Mouse (Mus musculus) brown adipose tissue, adult 24 weeks (tissue): ENCODE data around the gene Stard5. TPM values are rescaled to one million over a fixed set of nuclear protein-coding genes. Genes with fewer than 3 reads are reported as not detected.

ENCODE experiments used
- H3K27ac ChIP-seq: fragments of 200-500 bp; replicated peaks from 2 replicates; pipeline ENCODE4 v1.5.1; 2012; ENCODE audit warnings: low read depth, mild to moderate bottlenecking, low read length
- H3K4me1 ChIP-seq: fragments of 200-500 bp; 2 replicates; pipeline ENCODE4 v1.6.1; 2012; ENCODE audit warnings: low read length, mixed read lengths; ENCODE audit not compliant: control insufficient read depth, insufficient read depth, insufficient read length
- H3K4me3 ChIP-seq: fragments of 200-500 bp; 2 replicates; pipeline ENCODE4 v1.5.1; 2012; ENCODE audit warnings: low read depth, mild to moderate bottlenecking, low read length, moderate library complexity; ENCODE audit not compliant: insufficient read depth
- polyA plus RNA-seq: library from polyadenylated mRNA; stranded (reverse); fragments of >200 nt; gene quantifications from 2 replicates; pipeline ENCODE4 v1.2.4, GENCODE M21; 2012; ENCODE audit not compliant: missing spikeins, insufficient read depth, insufficient read length

The Stard5 gene
- polyA plus RNA-seq: 19.6 and 23.4 TPM in 2 replicates

DNA sequence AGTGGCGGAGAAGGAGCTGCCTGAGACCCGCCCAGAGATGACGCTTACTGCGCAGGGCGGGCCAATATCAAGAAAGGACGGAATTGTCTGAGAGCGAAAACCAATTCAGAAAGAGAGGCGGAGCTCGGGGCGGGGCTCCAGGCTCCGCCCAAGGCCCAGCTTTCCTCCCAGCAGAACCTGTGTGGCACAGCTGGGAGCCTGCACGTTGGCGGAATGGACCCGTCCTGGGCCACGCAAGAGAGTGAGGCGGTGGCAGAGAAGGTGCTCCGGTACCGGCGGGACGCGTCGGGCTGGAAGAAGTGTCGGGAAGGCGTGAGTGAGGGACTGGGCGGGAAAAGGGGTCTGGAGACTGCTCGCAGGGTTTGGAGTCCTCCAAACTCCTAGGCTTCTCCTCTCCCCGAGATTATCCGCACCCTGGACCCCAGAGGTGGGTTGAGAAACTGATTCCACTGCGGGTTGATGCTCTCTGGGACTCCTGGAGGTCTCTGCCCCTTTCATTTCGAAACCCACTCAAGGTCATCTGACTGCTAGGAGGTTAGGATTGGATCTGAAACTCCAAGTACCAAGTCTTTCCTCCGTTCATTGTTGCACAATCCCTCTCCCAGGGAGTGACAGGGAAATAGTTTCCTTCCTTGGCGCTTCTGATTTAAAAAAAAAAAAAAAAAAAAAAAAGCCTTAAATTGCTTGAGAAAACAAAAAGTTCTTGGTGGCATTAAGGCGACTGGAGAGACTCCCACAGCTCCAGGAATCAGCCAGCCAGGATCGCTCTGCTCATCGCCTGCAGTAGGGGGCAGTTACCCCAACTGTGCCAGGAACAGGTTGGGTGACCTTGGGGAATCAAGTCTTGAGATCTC, at the start of gene Stard5:
Gene Stard5, plus strand, starts transcription at position 132 of the 854 bp plus-strand sequence.
- peak within 1 kb of the TSS; percentile 78 for H3K4me3 ChIP-seq
- H3K4me1 ChIP-seq: peaks cover 7% of the 10 kb centered on the region
- peak within 1 kb of the TSS; percentile 81 for H3K27ac ChIP-seq

DNA sequence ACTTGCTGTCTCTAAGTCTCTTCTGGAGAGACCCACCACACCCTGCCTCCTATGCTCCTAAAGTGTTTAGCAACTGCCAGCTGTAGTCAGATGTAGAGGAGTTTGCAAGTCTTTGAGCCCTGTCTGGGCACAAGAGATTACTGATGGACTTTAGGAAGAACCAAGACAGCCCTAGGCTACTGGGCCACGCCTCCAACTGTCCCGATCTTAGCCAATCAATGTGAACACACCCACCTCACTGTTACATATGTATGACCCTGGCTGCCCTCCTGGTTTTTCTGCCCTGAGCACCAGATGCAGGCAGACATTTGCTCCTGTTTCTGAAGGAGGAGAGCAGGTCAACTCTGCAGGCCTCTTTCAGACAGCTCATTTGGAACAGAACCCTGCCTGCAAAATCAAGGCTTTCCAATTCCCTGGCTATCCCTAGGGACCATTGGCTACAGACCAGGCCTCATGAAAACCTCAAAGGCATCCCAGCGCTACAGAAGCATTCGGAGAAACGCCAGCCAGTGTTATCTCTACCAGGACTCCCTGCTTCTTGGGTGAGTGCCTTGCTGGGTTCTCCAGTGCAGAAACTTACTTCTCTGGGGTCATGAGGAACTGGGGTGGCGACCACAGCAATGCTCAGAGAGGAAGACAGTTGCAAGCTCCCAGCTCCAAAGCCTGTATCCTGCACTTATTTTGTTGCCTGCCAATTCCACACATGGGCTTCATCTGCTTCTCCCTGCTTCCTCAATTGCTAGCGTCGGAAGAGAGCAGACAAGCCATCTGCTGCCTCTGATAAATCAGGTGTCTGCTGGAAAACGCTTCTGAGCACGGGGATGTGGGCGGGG, 46.9 kb upstream of the Stard5 start, which contains the start of gene Tmc3:
Gene Tmc3, plus strand, starts transcription at position 289 of the 833 bp plus-strand sequence.
- H3K4me1 ChIP-seq: peaks cover 3% of the 10 kb centered on the region; the same call in 1 of the 2 replicates
- no peak within 1 kb of the TSS for H3K4me3 ChIP-seq
- H3K27ac ChIP-seq: no peak within 1 kb of the TSS

DNA sequence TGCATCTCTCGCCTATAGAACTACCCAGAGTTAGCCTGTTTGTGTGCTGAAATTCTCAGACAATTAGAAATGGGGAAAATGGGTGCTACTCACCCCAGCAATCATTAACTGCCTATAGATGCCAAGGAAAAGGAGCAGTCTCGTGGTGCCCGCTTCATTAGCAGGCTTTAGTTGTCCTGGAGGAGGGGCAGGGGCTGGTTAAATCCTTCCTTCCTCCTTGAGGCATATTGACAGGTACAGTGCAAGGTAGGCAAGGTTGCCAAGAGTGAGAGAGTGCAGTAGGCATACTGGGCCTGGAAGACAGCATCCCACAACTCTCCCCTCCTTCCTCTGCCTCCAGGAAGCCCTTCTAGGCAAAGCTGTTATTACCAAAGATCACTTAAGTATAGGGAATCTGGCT, 37.7 kb upstream of the Stard5 start:
- Histone ChIP-seq H3K4me3 (no peak overlapping the region), H3K27ac (no peak overlapping the region), H3K4me1 (no peaks in the 10 kb centered on the region)

- Histone ChIP-seq H3K4me1 (no peaks in the 10 kb centered on the region), H3K27ac (no peak overlapping the region), H3K4me3 (no peak overlapping the region)
Observed at GRCm38 (mm10) chr7:83597063-83597462, 34.7 kb upstream of the Stard5 start.

DNA sequence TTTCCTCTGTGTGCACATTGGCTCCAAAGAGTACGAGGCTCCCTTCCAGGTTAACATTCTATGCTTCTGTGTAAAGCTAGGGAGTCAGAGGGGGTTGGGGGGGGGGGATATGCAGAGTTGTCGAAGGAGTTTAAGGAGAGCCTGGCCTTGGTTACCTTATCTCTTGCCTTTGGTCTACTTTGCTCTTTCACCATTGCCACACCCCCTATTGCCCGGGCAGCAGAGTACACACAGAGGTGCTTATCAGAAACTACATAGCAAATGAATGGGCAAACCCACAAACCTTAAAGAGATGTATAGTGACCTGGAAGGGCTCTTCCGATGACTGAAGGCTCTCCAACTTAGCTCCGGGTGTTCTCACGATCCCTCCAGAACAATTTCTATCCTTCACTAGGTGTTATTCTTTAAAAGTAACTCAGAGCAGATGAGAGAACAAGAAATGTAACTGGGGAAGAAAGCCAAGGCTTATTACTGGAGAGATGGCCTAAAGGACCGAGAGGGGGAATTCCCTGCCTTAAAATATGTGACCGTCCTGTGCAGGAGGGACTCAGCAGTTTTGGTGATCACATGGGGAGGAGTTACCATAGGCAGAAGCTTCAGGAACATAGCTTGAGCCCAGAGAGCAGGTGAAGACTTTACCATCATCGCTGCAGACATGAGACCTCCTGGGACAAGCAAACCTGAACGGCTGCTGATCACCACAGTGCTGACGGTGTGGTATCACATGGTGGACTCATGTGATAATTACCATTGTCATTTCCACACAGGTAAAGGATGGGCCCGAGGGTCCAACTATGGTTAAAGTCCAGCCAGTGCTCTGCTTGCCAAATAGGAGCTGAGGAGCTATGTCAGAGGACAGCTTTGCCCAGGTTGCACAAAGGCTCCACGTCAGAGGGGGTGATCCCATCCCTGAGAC, 32.5 kb upstream of the Stard5 start:
- H3K4me1 ChIP-seq: no peaks in the 10 kb centered on the region
- no peak overlapping the region for H3K27ac ChIP-seq

DNA sequence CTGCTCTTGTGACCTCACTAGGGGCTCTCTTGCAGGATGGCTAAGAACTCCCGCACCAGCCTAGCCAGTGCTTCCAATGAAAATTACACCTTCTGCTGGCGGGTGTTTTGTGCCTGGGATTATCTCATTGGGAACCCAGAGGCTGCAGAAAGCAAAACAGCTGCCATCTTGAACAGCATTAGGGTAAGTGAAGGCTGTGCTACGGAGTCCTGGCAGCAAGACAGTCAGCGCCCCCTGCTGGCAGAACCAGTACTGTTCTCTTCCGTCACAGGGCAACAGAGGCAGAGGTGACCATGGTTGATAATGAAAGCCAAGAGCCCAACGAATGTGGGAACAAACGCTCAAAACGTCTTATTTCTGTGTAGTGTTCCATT, 31.9 kb upstream of the Stard5 start:
- Histone ChIP-seq H3K27ac (no peak overlapping the region), H3K4me1 (no peaks in the 10 kb centered on the region), H3K4me3 (no peak overlapping the region)

More for the DNA sequence above, 32.5 kb upstream of the Stard5 start:
- H3K4me3 ChIP-seq: no peak overlapping the region

DNA sequence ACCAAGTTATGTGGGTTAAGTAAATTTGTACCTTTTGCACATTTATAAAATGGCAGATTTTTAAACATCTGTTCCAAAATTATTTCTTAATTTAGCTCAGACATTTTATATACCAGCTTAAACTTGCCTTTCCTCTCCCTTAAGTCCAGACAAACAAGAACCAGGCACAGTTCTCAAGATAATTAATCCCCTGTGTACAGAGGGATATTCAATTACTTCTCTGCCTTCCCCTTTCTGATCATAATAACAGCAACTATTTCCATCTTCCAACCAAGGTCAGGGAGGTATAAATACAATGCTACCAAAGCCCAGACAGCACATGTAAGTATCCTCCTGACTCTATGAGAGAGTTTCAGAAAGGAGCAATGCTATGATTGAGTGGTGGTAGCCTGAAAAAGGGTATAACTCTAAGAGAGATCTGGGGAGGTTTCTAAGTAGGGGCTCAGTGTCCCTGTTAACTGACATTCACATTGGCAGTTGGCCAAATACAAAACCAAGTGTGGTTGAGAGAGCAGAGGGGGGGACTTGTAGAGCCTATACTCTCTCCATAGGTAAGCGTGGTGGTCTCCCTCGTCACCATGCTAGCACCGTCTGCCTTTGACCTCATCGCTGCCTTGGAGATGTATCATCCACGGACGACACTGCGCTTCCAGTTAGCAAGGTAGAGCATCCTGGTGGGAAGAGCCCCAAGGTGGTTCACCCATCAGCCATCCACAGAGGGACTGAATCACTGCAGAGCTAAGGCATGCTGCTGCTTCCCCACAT, 27.4 kb upstream of the Stard5 start:
- Histone ChIP-seq H3K27ac (no peak overlapping the region), H3K4me1 (no peaks in the 10 kb centered on the region), H3K4me3 (no peak overlapping the region)

- Histone ChIP-seq H3K4me3 (no peak overlapping the region), H3K4me1 (no peaks in the 10 kb centered on the region), H3K27ac (no peak overlapping the region)
Observed at GRCm38 (mm10) chr7:83606796-83607195, 25.0 kb upstream of the Stard5 start.

- Histone ChIP-seq H3K27ac (no peak overlapping the region), H3K4me1 (no peaks in the 10 kb centered on the region), H3K4me3 (no peak overlapping the region)
Observed at GRCm38 (mm10) chr7:83609891-83610290, 21.9 kb upstream of the Stard5 start.

DNA sequence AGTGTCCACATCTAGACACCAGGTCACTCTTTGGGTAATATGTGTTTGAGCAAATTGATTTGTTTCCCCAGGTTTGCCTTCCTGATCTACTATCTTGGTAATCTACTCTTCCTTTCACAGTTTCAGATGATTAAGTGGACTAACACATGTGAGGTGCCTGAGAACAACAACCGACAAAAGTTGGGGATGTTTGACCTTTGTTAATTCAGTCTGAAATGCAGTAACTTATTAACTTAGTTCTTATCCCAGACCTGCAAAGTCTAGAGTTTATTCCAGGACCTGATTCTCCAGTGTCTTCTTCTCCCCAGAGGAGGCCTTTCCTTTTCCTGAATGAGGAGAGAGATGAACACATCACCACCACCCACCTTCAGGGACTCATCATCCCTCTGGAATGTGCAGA, 19.9 kb upstream of the Stard5 start:
- Histone ChIP-seq H3K4me3 (no peak overlapping the region), H3K27ac (no peak overlapping the region), H3K4me1 (no peaks in the 10 kb centered on the region)

DNA sequence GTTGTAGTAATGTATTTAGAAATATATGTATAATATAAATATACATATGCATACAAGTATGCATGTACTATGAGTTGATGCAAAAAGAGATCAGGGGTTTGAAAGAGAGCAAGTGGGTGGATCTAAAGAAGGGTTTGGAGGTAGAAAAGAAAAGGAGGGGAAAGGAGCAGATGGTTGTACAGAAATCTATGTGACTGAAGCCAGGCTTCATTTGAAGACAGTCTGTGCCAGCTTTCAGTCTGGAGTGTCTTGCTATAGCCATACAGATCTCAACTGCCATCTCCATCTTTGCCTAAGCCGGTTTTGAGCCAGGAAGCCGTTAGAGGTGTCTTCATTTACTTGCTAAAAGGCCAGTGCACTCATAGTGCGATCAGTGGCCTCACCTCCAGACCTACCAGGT, 16.5 kb upstream of the Stard5 start:
- Histone ChIP-seq H3K27ac (no peak overlapping the region), H3K4me3 (no peak overlapping the region), H3K4me1 (peaks cover 2% of the 10 kb centered on the region; the same call in 1 of the 2 replicates)

DNA sequence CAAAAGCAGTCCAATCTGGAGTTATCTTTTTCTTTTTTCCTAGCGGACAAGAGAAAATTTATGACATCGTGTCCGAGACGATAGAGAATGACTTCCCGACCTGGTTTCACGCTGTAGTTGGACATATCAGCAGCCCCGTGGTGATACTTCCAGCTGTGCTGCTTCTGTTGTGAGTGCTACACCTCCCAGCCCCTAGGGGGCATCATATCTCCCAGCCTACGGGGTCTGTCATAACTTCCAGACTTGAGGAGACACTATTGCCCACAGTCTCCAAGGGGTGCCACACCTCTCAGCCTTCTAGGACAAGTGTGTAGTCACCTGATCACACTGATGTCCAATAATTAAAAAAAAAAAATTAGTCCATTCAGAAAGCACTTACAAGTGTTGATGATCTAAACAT, 15.9 kb upstream of the Stard5 start:
- no peak overlapping the region for H3K4me3 ChIP-seq
- peaks cover 2% of the 10 kb centered on the region; the same call in 1 of the 2 replicates for H3K4me1 ChIP-seq
- no peak overlapping the region for H3K27ac ChIP-seq

- Histone ChIP-seq H3K4me1 (peaks cover 2% of the 10 kb centered on the region; the same call in 1 of the 2 replicates), H3K4me3 (no peak overlapping the region), H3K27ac (no peak overlapping the region)
Observed at GRCm38 (mm10) chr7:83616268-83616667, 15.5 kb upstream of the Stard5 start.

DNA sequence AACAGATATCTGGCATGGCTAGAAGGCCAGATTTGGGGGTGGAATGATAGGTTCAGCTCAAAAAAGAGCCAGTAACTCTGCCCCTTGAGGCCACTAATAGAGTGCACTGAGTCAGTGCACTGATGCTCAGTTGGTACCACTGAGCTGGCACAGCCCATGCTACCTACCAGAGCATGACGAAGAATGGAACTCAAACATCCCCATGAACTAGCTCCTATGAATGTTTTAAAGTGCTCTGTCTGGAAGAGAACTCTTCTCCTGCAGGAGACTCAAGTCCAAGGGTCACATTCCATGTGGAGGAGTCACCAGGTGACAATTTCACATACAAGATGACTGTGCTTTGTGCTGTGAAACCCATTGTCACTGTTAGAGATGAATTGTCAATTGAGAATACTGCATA, 13.1 kb upstream of the Stard5 start:
- Histone ChIP-seq H3K4me3 (no peak overlapping the region), H3K27ac (no peak overlapping the region), H3K4me1 (peaks cover 2% of the 10 kb centered on the region; the same call in 1 of the 2 replicates)
